Mouse (Mus musculus) small intestine, adult 2 months (tissue): ENCODE results near the gene Tmem62.
"Not testable (repeated sequence)": the region's sequence is repeated elsewhere in the genome, so short reads cannot be mapped to it uniquely, and the experiment has no call there.

ENCODE experiments used
- CTCF ChIP-seq: fragments of 200-500 bp; IDR thresholded peaks from 2 replicates; pipeline ENCODE4 v1.5.1; 2012; ENCODE audit warnings: low read depth, mild to moderate bottlenecking, control low read depth, inconsistent platforms, low read length, moderate library complexity, mixed read lengths; ENCODE audit not compliant: insufficient replicate concordance, insufficient read length; ENCODE audit errors: extremely low read depth
- POLR2A ChIP-seq: fragments of 200-500 bp; IDR thresholded peaks from 2 replicates; pipeline ENCODE4 v1.6.1; 2012; ENCODE audit warnings: low read depth, mild to moderate bottlenecking, control low read depth, inconsistent platforms, low read length, moderate library complexity

DNA sequence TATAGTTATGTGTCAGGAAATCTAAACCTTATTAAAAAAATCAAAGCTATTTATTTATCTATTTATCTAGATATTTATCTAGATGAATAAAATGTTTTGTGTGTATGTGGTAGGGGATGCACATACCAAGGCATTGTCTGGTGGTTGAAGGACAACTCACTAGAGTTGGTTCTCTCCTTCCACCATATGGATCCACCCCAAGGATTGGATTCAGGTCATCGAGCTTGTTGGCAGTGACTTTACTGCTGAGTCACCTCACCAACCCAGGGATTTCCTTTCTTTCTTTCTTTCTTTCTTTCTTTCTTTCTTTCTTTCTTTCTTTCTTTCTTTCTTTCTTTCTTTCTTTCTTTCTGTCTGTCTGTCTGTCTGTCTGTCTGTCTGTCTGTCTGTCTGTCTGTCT is 19.8 kb downstream of the Tmem62 start:
- not testable (repeated sequence) for TF ChIP-seq CTCF, POLR2A
